ENCODE assay signal across 29 mouse cellular contexts in genomic region chr8:11569260-11570097, GRCm38 (mm10). TPM values are rescaled to one million over a fixed set of nuclear protein-coding genes. Genes with fewer than 3 reads are reported as not detected.
A peak's percentile ranks its signal among the peaks of the same experiment; 100 is the strongest.
DNase-seq lines count a peak whose midpoint lies in the region; ATAC-seq and TF ChIP-seq lines count a peak whose summit lies in the region.
"Had no signal": no experiment of that assay in that cellular context is flagged by ENCODE, and none has a peak within 500 bp of the region (broad histone marks: within the 10 kb centered on the region; RNA-seq: fewer than 3 reads in every experiment).

No protein-coding gene starts in this region.

- TF ChIP-seq POLR2A in kidney, adult 2 months (IDR thresholded peaks at IDR 0.05; ENCODE audit: low read depth, low read length) = no peak

- H3K4me1 ChIP-seq in kidney, adult 2 months (ENCODE audit: control insufficient read depth, insufficient read depth, low read length) = no peaks in the 10 kb centered on the region
- peaks cover 20% of the 10 kb centered on the region for H3K4me1 ChIP-seq in embryonic facial prominence, embryonic 13.5 days
- peaks cover 19% of the 10 kb centered on the region for H3K4me1 ChIP-seq in limb, embryonic 13.5 days
- H3K4me1 ChIP-seq in midbrain, embryonic 15.5 days = no peaks in the 10 kb centered on the region
- H3K4me1 ChIP-seq: forebrain, embryonic 12.5 days; intestine, embryonic 15.5 days; neural tube, embryonic 13.5 days had no signal

- DNase-seq in adrenal gland, adult (ENCODE audit: inconsistent age in 2 of 2, low spot score in 1 of 2) = peak; percentile 15 to 67
- no peak for DNase-seq in adrenal gland, adult 8-10 months
- DNase-seq in kidney, postnatal 10 days = peak; percentile 7
- DNase-seq in kidney, adult 2 months = no peak
- DNase-seq: cerebellum, adult 18-20 months; cerebellum, postnatal 10 days; gastrocnemius, postnatal 10 days; kidney, adult 9 months; kidney, postnatal 14 days; liver; lung, adult 2 months; lung, postnatal 10 days; thymus, adult 2 months; thymus, postnatal 4 days had no signal

- 0 out of 2 replicates have a peak overlapping the region, but pooled peaks have one; percentile 11 for H3K9ac ChIP-seq in embryonic facial prominence, embryonic 13.5 days
- no peak overlapping the region; the same call in 1 of the 2 replicates for H3K9ac ChIP-seq in limb, embryonic 13.5 days
- no peak overlapping the region for H3K9ac ChIP-seq in midbrain, embryonic 15.5 days
- H3K9ac ChIP-seq: embryonic facial prominence, embryonic 12.5 days; forebrain, embryonic 12.5 days; intestine, embryonic 15.5 days; liver, embryonic 14.5 days; neural tube, embryonic 13.5 days had no signal

- no peaks in the 10 kb centered on the region for H3K36me3 ChIP-seq in kidney, adult 2 months (ENCODE audit: control insufficient read depth, insufficient read depth, low read length)
- H3K36me3 ChIP-seq in embryonic facial prominence, embryonic 13.5 days = peaks cover 29% of the 10 kb centered on the region
- H3K36me3 ChIP-seq in limb, embryonic 13.5 days = peaks cover 33% of the 10 kb centered on the region
- H3K36me3 ChIP-seq in midbrain, embryonic 15.5 days (replicated peaks) = peaks cover 6% of the 10 kb centered on the region

- H3K4me2 ChIP-seq in embryonic facial prominence, embryonic 13.5 days = no peak overlapping the region
- peak overlapping the region; percentile 27 for H3K4me2 ChIP-seq in limb, embryonic 13.5 days (replicated peaks)
- no peak overlapping the region for H3K4me2 ChIP-seq in midbrain, embryonic 15.5 days
- H3K4me2 ChIP-seq: embryonic facial prominence, embryonic 12.5 days; forebrain, embryonic 12.5 days; intestine, embryonic 15.5 days; midbrain, embryonic 11.5 days; neural tube, embryonic 13.5 days had no signal

- ATAC-seq in embryonic facial prominence, embryonic 13.5 days (ENCODE audit: insufficient number of reproducible peaks, insufficient read depth, low FRiP score, low TSS enrichment, low read depth) = no peak
- ATAC-seq in limb, embryonic 13.5 days (ENCODE audit: low FRiP score, low read depth) = no peak
- ATAC-seq in midbrain, embryonic 15.5 days (replicated peaks) = no peak
- no peak for ATAC-seq in CD4-positive, CD25-positive, alpha-beta regulatory T cell, adult 4 months
- ATAC-seq: hindbrain, embryonic 16.5 days; intestine, embryonic 15.5 days; Patski had no signal

- no peaks in the 10 kb centered on the region for H3K27me3 ChIP-seq in kidney, adult 2 months (replicated peaks; ENCODE audit: control insufficient read depth, insufficient read depth, low read length)
- peaks cover 9% of the 10 kb centered on the region for H3K27me3 ChIP-seq in embryonic facial prominence, embryonic 13.5 days
- no peaks in the 10 kb centered on the region for H3K27me3 ChIP-seq in limb, embryonic 13.5 days
- H3K27me3 ChIP-seq in midbrain, embryonic 15.5 days (replicated peaks) = no peaks in the 10 kb centered on the region
- H3K27me3 ChIP-seq: forebrain, embryonic 12.5 days; intestine, embryonic 15.5 days; neural tube, embryonic 13.5 days; Patski had no signal

- no peak for TF ChIP-seq CTCF in kidney, adult 2 months (conservative IDR thresholded peaks at IDR 0.05; ENCODE audit: insufficient read depth, insufficient read length, low read depth, low read length)

- H3K9me3 ChIP-seq in embryonic facial prominence, embryonic 13.5 days = no peaks in the 10 kb centered on the region
- H3K9me3 ChIP-seq in limb, embryonic 13.5 days = no peaks in the 10 kb centered on the region; the same call in 1 of the 2 replicates
- no peaks in the 10 kb centered on the region for H3K9me3 ChIP-seq in midbrain, embryonic 15.5 days
- H3K9me3 ChIP-seq: embryonic facial prominence, embryonic 12.5 days; forebrain, embryonic 12.5 days; G1E; intestine, embryonic 15.5 days; neural tube, embryonic 13.5 days had no signal

- H3K27ac ChIP-seq in kidney, adult 2 months (ENCODE audit: insufficient read depth, low read depth, low read length) = no peak overlapping the region
- H3K27ac ChIP-seq in embryonic facial prominence, embryonic 13.5 days = peak overlapping the region; percentile 28; the same call in 1 of the 2 replicates
- peak overlapping the region; percentile 39; the same call in 1 of the 2 replicates for H3K27ac ChIP-seq in limb, embryonic 13.5 days
- no peak overlapping the region for H3K27ac ChIP-seq in midbrain, embryonic 15.5 days
- H3K27ac ChIP-seq: embryonic facial prominence, embryonic 12.5 days; forebrain, embryonic 12.5 days; intestine, embryonic 15.5 days; liver, embryonic 14.5 days; neural tube, embryonic 13.5 days had no signal

- no peak overlapping the region for H3K4me3 ChIP-seq in kidney, adult 2 months (ENCODE audit: insufficient read depth, low read depth, low read length)
- H3K4me3 ChIP-seq in embryonic facial prominence, embryonic 13.5 days = no peak overlapping the region
- H3K4me3 ChIP-seq in limb, embryonic 13.5 days = no peak overlapping the region
- no peak overlapping the region for H3K4me3 ChIP-seq in midbrain, embryonic 15.5 days
- H3K4me3 ChIP-seq: embryonic facial prominence, embryonic 12.5 days; erythroblast, embryonic 14.5 days; forebrain, embryonic 12.5 days; intestine, embryonic 15.5 days; myocyte; neural tube, embryonic 13.5 days had no signal

- WGBS in kidney, adult 2 months = 72% methylated on average over 22 of the region's 22 CpGs
- WGBS in embryonic facial prominence, embryonic 13.5 days = 36% methylated on average over 22 of the region's 22 CpGs
- 33% methylated on average over 22 of the region's 22 CpGs for WGBS in limb, embryonic 13.5 days
- WGBS in midbrain, embryonic 15.5 days = 87% methylated on average over 22 of the region's 22 CpGs

RNA-seq across cellular contexts. Expression of gene Ing1, which starts 14.1 kb away (rescaled TPM):
- total RNA-seq in adrenal gland, adult 8-10 months (2022) = 10 to 100 TPM; 34.0 to 42.5 (median 36.9) TPM
- 12.0 and 16.3 TPM in 2 replicates for polyA plus RNA-seq in kidney, adult 2 months (2012; rRNA removed)
- 36.4 and 38.3 TPM in 2 replicates for polyA plus RNA-seq in embryonic facial prominence, embryonic 13.5 days (2015; fragmentation: Nextera tagmentation; extraction: Ambion mirVana)
- 37.9 and 42.5 TPM in 2 replicates for polyA plus RNA-seq in limb, embryonic 13.5 days (2015; fragmentation: Nextera tagmentation; extraction: Ambion mirVana)
- polyA plus RNA-seq in midbrain, embryonic 15.5 days (2015; fragmentation: Nextera tagmentation; extraction: Ambion mirVana) = 47.9 and 50.5 TPM in 2 replicates
- polyA plus RNA-seq in CD4-positive, CD25-positive, alpha-beta regulatory T cell, adult 4 months (2017; shearing (Covaris generic)) = 10 to 100 TPM; 68.4 to 71.0 TPM

RNA-seq across cellular contexts. Expression of gene Cars2, which starts 18.9 kb away (rescaled TPM):
- total RNA-seq in adrenal gland, adult 8-10 months (2022) = 10 to 100 TPM; 35.8 to 54.6 (median 38.9) TPM
- 50.7 and 56.6 TPM in 2 replicates for polyA plus RNA-seq in kidney, adult 2 months (2012; rRNA removed)
- polyA plus RNA-seq in embryonic facial prominence, embryonic 13.5 days (2015; fragmentation: Nextera tagmentation; extraction: Ambion mirVana) = 25.7 and 29.7 TPM in 2 replicates
- 23.3 and 25.3 TPM in 2 replicates for polyA plus RNA-seq in limb, embryonic 13.5 days (2015; fragmentation: Nextera tagmentation; extraction: Ambion mirVana)
- 21.7 and 23.5 TPM in 2 replicates for polyA plus RNA-seq in midbrain, embryonic 15.5 days (2015; fragmentation: Nextera tagmentation; extraction: Ambion mirVana)
- polyA plus RNA-seq in CD4-positive, CD25-positive, alpha-beta regulatory T cell, adult 4 months (2017; shearing (Covaris generic)) = 10 to 100 TPM; 11.8 to 14.4 TPM

Comparison
In these comparisons a context has a peak if more than half of its experiments do, and no peak if none do; other contexts are left out.
1. DNase-seq: peak in adrenal gland, adult (2 of 2) and kidney, postnatal 10 days (single experiment); none in adrenal gland, adult 8-10 months (single experiment) and kidney, adult 2 months (single experiment).
2. H3K27ac ChIP-seq: peak in embryonic facial prominence, embryonic 13.5 days (single experiment) and limb, embryonic 13.5 days (single experiment); none in kidney, adult 2 months (single experiment) and midbrain, embryonic 15.5 days (single experiment).